Mouse (Mus musculus) heart, adult 2 months (tissue): ENCODE measurements at regions not wholly inside any gene's neighbourhood (a gene's known extent, or its start where the extent isn't known, plus 50 kb on each side); places are given as distances from the start of the nearest gene placed in this dataset.

Source experiments
- CTCF ChIP-seq: fragments of 200-600 bp; IDR thresholded peaks from 2 replicates; pipeline ENCODE4 v1.8.1; 2022; ENCODE audit warnings: antibody characterized with exemption, mild to moderate bottlenecking, moderate library complexity
- POLR2A ChIP-seq: fragments of 200-500 bp; IDR thresholded peaks from 2 replicates; pipeline ENCODE4 v1.6.1; 2011; ENCODE audit warnings: mild to moderate bottlenecking, low read depth, low read length, control low read depth; ENCODE audit not compliant: insufficient read depth

DNA sequence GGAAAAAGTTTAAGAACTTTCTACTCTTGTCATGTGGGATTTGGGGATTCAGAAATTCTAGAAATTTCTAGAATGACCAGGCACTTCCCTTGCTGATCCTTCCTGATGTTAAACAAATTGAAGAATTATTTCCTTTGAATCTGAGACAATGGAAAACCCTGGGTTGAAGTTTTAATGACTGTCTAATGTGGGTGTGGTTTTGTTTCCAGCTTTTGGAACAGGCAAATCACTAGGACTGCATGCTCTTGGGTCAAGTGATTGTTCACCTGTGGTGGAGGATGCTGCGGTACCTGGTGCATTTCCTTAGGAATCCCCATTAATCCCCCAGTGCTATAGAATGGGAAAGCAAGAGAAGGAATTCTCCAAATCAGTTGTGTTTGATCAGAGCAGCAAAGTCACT lies 184.8 kb downstream of the Slc30a10 start:
- TF ChIP-seq POLR2A (no peak), CTCF (no peak)
